Mouse (Mus musculus): Measurements from ENCODE around the gene Ppp4r2. TPM values are rescaled to one million over a fixed set of nuclear protein-coding genes. Genes with fewer than 3 reads are reported as not detected.

The Ppp4r2 gene
- polyA plus RNA-seq, 1 experiment from 2014 or later = 29.5 TPM

DNA sequence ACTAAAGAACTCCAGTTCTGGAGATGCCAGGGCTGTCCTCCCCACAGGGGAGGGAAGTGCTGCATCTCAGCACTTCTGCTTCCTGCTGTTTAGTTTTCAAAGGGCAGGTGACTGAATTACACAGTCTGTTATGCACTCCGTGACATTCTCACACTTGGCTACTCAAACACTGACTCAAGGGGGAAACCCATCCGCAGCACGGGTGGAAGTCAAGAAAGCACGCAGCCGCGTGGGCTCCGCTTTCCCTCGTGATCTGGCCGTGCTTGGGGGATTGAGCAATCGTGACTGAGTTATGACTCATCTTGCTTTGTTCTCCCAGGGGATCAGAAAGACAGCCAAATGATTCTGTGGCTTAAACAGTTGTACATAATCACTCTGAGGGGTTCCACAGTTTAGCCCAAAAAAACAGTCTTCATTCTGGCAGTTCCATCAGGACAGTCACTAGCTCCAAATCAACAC lies 32.9 kb upstream of the Ppp4r2 start:
- 44% methylated on average over 10 of the region's 10 CpGs for WGBS
- Histone ChIP-seq H3K27ac (ENCODE audit: low read depth) (no peak overlapping the region), H3K4me3 (ENCODE audit: low read depth, low read length) (no peak overlapping the region), H3K9ac (ENCODE audit: low read length) (no peak overlapping the region), H3K36me3 (ENCODE audit: control insufficient read depth, insufficient read depth, low read length) (no peaks in the 10 kb centered on the region), H3K9me3 (ENCODE audit: control insufficient read depth, low read length) (no peaks in the 10 kb centered on the region), H3K27me3 (replicated peaks; ENCODE audit: control insufficient read depth, insufficient read depth, low read length) (no peaks in the 10 kb centered on the region), H3K4me1 (replicated peaks; ENCODE audit: control insufficient read depth, insufficient read depth, low read length) (0 out of 2 replicates have a peak, but pooled peaks cover 6% of the 10 kb centered on the region), H3K4me2 (ENCODE audit: low read length) (0 out of 2 replicates have a peak overlapping the region, but pooled peaks have one; percentile 5)
- DNase-seq (ENCODE audit: low spot score) (peak; percentile 55), ATAC-seq (replicated peaks; ENCODE audit: low FRiP score, low TSS enrichment, low read depth) (peak; percentile 33; the same call in 1 of the 2 replicates)

- H3K4me1 ChIP-seq (replicated peaks; ENCODE audit: control insufficient read depth, insufficient read depth, low read length) = 0 out of 2 replicates have a peak, but pooled peaks cover 6% of the 10 kb centered on the region
- H3K9ac ChIP-seq (ENCODE audit: low read length) = no peak overlapping the region
- H3K27ac ChIP-seq (ENCODE audit: low read depth) = no peak overlapping the region
- DNase-seq (ENCODE audit: low spot score) = no peak
- no peaks in the 10 kb centered on the region for H3K9me3 ChIP-seq (ENCODE audit: control insufficient read depth, low read length)
- no peaks in the 10 kb centered on the region for H3K27me3 ChIP-seq (replicated peaks; ENCODE audit: control insufficient read depth, insufficient read depth, low read length)
- H3K4me3 ChIP-seq (ENCODE audit: low read depth, low read length) = no peak overlapping the region
- peak; percentile 55; the same call in 1 of the 2 replicates for ATAC-seq (replicated peaks; ENCODE audit: low FRiP score, low TSS enrichment, low read depth)
- no peak overlapping the region for H3K4me2 ChIP-seq (ENCODE audit: low read length)
- H3K36me3 ChIP-seq (ENCODE audit: control insufficient read depth, insufficient read depth, low read length) = no peaks in the 10 kb centered on the region
- WGBS = 35% methylated on average over 13 of the region's 13 CpGs
These were observed 30.9 kb upstream of the Ppp4r2 start for GRCm38 (mm10) chr6:100802381-100803083.

- no peak overlapping the region for H3K4me2 ChIP-seq (ENCODE audit: low read length)
- no peak for ATAC-seq (replicated peaks; ENCODE audit: low FRiP score, low TSS enrichment, low read depth)
These were observed 30.2 kb upstream of the Ppp4r2 start for GRCm38 (mm10) chr6:100803250-100803649.

GRCm38 (mm10) chr6:100807187-100807586 lies 26.2 kb upstream of the Ppp4r2 start:
- no peak overlapping the region for H3K4me3 ChIP-seq (ENCODE audit: low read depth, low read length)
- no peak overlapping the region for H3K9ac ChIP-seq (ENCODE audit: low read length)
- no peaks in the 10 kb centered on the region for H3K27me3 ChIP-seq (replicated peaks; ENCODE audit: control insufficient read depth, insufficient read depth, low read length)
- no peaks in the 10 kb centered on the region for H3K9me3 ChIP-seq (ENCODE audit: control insufficient read depth, low read length)
- no peaks in the 10 kb centered on the region for H3K36me3 ChIP-seq (ENCODE audit: control insufficient read depth, insufficient read depth, low read length)
- no peaks in the 10 kb centered on the region for H3K4me1 ChIP-seq (replicated peaks; ENCODE audit: control insufficient read depth, insufficient read depth, low read length)
- DNase-seq (ENCODE audit: low spot score) (no peak), ATAC-seq (replicated peaks; ENCODE audit: low FRiP score, low TSS enrichment, low read depth) (no peak)
- no peak overlapping the region for H3K27ac ChIP-seq (ENCODE audit: low read depth)
- no peak overlapping the region for H3K4me2 ChIP-seq (ENCODE audit: low read length)
- WGBS = 89% methylated on average over 9 of the region's 9 CpGs

More at GRCm38 (mm10) chr6:100803250-100803649, 30.2 kb upstream of the Ppp4r2 start:
- Histone ChIP-seq H3K9me3 (ENCODE audit: control insufficient read depth, low read length) (no peaks in the 10 kb centered on the region), H3K9ac (ENCODE audit: low read length) (no peak overlapping the region), H3K4me3 (ENCODE audit: low read depth, low read length) (no peak overlapping the region), H3K4me1 (replicated peaks; ENCODE audit: control insufficient read depth, insufficient read depth, low read length) (0 out of 2 replicates have a peak, but pooled peaks cover 6% of the 10 kb centered on the region), H3K27me3 (replicated peaks; ENCODE audit: control insufficient read depth, insufficient read depth, low read length) (no peaks in the 10 kb centered on the region), H3K27ac (ENCODE audit: low read depth) (no peak overlapping the region), H3K36me3 (ENCODE audit: control insufficient read depth, insufficient read depth, low read length) (no peaks in the 10 kb centered on the region)
- no peak for DNase-seq (ENCODE audit: low spot score)
- WGBS = 63% methylated on average over 3 of the region's 3 CpGs

DNA sequence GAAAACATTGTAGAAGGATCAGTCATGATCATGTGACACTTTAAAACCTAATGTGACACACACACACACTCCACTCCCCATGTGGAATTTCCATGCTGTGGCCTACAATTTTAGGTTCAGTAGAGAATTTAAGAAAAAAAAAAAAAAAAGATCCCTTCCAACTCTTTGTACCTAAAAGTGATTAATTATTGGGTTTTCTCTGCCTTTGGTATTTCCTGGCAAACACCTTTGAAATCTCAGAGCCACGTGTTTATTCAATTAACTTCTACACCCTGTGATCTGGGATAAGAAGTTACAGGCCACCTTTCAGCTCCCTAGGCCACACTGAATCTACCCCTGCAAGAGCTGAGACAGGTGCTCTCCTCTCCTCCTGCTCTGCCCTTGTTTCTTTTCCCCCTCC lies 25.7 kb upstream of the Ppp4r2 start:
- ATAC-seq (replicated peaks; ENCODE audit: low FRiP score, low TSS enrichment, low read depth) = no peak
- no peak for DNase-seq (ENCODE audit: low spot score)
- Histone ChIP-seq H3K27me3 (replicated peaks; ENCODE audit: control insufficient read depth, insufficient read depth, low read length) (no peaks in the 10 kb centered on the region), H3K9me3 (ENCODE audit: control insufficient read depth, low read length) (no peaks in the 10 kb centered on the region), H3K9ac (ENCODE audit: low read length) (no peak overlapping the region), H3K4me2 (ENCODE audit: low read length) (no peak overlapping the region), H3K4me1 (replicated peaks; ENCODE audit: control insufficient read depth, insufficient read depth, low read length) (no peaks in the 10 kb centered on the region), H3K36me3 (ENCODE audit: control insufficient read depth, insufficient read depth, low read length) (no peaks in the 10 kb centered on the region), H3K4me3 (ENCODE audit: low read depth, low read length) (no peak overlapping the region), H3K27ac (ENCODE audit: low read depth) (no peak overlapping the region)
- WGBS = 39% methylated on average over 1 of the region's 1 CpGs

DNA sequence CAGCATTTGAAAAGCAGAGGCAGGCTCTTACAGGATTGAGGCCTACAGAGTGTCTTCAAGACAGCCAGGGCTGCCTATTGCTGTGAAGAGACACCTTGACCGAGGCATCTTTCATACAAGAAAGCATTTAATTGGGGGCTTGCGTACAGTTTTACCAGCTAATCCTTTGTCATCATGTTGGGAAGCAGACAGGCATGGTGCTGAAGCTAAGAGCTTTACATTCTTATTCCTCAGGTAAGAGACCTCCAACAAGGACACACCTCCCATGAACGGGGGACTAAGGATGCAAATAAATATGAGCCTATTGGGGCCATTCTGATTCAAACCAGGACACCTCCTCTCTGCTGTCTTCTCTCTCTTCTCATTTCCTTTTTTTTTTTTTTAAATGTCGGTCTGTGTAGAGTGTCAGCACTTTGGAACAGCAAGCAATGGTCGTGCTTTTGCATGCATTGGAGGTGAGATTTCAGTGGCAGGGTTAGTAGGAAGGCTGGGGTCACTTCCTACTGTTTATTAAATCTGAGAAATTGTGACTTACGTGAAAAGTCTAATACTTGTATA lies 25.1 kb upstream of the Ppp4r2 start:
- no peaks in the 10 kb centered on the region for H3K4me1 ChIP-seq (replicated peaks; ENCODE audit: control insufficient read depth, insufficient read depth, low read length)
- WGBS = 85% methylated on average over 6 of the region's 6 CpGs
- no peak overlapping the region for H3K9ac ChIP-seq (ENCODE audit: low read length)
- no peaks in the 10 kb centered on the region for H3K36me3 ChIP-seq (ENCODE audit: control insufficient read depth, insufficient read depth, low read length)
- ATAC-seq (replicated peaks; ENCODE audit: low FRiP score, low TSS enrichment, low read depth) = no peak
- no peaks in the 10 kb centered on the region for H3K27me3 ChIP-seq (replicated peaks; ENCODE audit: control insufficient read depth, insufficient read depth, low read length)
- no peak overlapping the region for H3K4me2 ChIP-seq (ENCODE audit: low read length)
- no peak overlapping the region for H3K4me3 ChIP-seq (ENCODE audit: low read depth, low read length)
- no peak overlapping the region for H3K27ac ChIP-seq (ENCODE audit: low read depth)
- DNase-seq (ENCODE audit: low spot score) = no peak
- no peaks in the 10 kb centered on the region for H3K9me3 ChIP-seq (ENCODE audit: control insufficient read depth, low read length)

DNA sequence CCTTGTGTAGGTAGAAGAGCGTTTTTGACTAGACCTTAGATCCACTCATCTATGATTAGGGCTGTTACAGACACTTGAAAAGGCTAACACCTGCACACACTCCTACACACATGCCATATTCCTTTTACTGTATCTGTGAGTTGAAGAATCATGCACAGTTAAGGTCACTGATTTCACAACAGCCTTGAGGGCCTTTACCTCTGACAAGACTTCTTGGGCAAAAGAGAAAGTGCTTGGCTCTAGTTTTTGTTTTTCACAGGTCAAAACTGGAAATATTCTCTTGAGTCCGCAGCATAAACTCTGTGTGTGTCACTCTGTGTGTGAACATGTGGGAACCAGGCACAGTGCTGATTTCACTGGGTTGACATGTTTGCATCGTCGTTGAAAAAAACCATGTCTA lies 23.3 kb upstream of the Ppp4r2 start:
- H3K27ac ChIP-seq (ENCODE audit: low read depth) = no peak overlapping the region
- H3K9me3 ChIP-seq (ENCODE audit: control insufficient read depth, low read length) = no peaks in the 10 kb centered on the region
- no peak overlapping the region for H3K9ac ChIP-seq (ENCODE audit: low read length)
- ATAC-seq (replicated peaks; ENCODE audit: low FRiP score, low TSS enrichment, low read depth) = no peak
- 88% methylated on average over 4 of the region's 4 CpGs for WGBS
- H3K36me3 ChIP-seq (ENCODE audit: control insufficient read depth, insufficient read depth, low read length) = no peaks in the 10 kb centered on the region
- H3K4me1 ChIP-seq (replicated peaks; ENCODE audit: control insufficient read depth, insufficient read depth, low read length) = no peaks in the 10 kb centered on the region
- no peaks in the 10 kb centered on the region for H3K27me3 ChIP-seq (replicated peaks; ENCODE audit: control insufficient read depth, insufficient read depth, low read length)
- no peak overlapping the region for H3K4me3 ChIP-seq (ENCODE audit: low read depth, low read length)
- no peak overlapping the region for H3K4me2 ChIP-seq (ENCODE audit: low read length)
- no peak for DNase-seq (ENCODE audit: low spot score)

DNA sequence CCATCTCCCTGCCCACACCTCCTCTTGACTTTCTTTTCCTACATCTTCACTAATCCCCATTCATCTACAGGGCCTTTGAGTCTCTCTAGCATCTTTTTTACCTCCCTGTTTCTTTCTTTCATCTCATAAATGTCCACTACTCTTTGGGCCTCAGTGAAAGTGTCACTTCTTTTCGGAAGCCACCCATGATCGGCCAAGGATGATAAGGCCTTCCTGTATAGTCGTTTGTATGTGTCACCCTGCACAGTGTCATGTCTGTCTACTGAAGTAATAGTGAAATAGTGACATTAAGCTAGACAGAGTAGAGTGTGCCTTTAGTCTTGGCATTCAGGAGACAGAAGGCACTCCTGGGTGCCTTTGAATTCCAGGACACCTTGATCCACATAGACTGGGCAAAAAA lies 21.7 kb upstream of the Ppp4r2 start:
- no peaks in the 10 kb centered on the region for H3K9me3 ChIP-seq (ENCODE audit: control insufficient read depth, low read length)
- ATAC-seq (replicated peaks; ENCODE audit: low FRiP score, low TSS enrichment, low read depth) (no peak), DNase-seq (ENCODE audit: low spot score) (no peak)
- H3K27me3 ChIP-seq (replicated peaks; ENCODE audit: control insufficient read depth, insufficient read depth, low read length) = no peaks in the 10 kb centered on the region
- H3K4me2 ChIP-seq (ENCODE audit: low read length) = no peak overlapping the region
- WGBS = 77% methylated on average over 3 of the region's 3 CpGs
- H3K4me3 ChIP-seq (ENCODE audit: low read depth, low read length) = no peak overlapping the region
- H3K27ac ChIP-seq (ENCODE audit: low read depth) = no peak overlapping the region
- H3K4me1 ChIP-seq (replicated peaks; ENCODE audit: control insufficient read depth, insufficient read depth, low read length) = no peaks in the 10 kb centered on the region
- no peaks in the 10 kb centered on the region for H3K36me3 ChIP-seq (ENCODE audit: control insufficient read depth, insufficient read depth, low read length)
- H3K9ac ChIP-seq (ENCODE audit: low read length) = no peak overlapping the region

GRCm38 (mm10) chr6:100821367-100821766 lies 12.1 kb upstream of the Ppp4r2 start:
- Histone ChIP-seq H3K27me3 (replicated peaks; ENCODE audit: control insufficient read depth, insufficient read depth, low read length) (no peaks in the 10 kb centered on the region), H3K27ac (ENCODE audit: low read depth) (no peak overlapping the region), H3K4me1 (replicated peaks; ENCODE audit: control insufficient read depth, insufficient read depth, low read length) (no peaks in the 10 kb centered on the region), H3K4me2 (ENCODE audit: low read length) (no peak overlapping the region), H3K9ac (ENCODE audit: low read length) (no peak overlapping the region), H3K36me3 (ENCODE audit: control insufficient read depth, insufficient read depth, low read length) (no peaks in the 10 kb centered on the region), H3K4me3 (ENCODE audit: low read depth, low read length) (no peak overlapping the region), H3K9me3 (ENCODE audit: control insufficient read depth, low read length) (no peaks in the 10 kb centered on the region)
- 66% methylated on average over 2 of the region's 2 CpGs for WGBS
- ATAC-seq (replicated peaks; ENCODE audit: low FRiP score, low TSS enrichment, low read depth) (no peak), DNase-seq (ENCODE audit: low spot score) (no peak)
